Mouse (Mus musculus): Measurements from ENCODE around the gene Pank4.
A peak's percentile ranks its signal among the peaks of the same experiment; 100 is the strongest.

Gene Pank4

DNA sequence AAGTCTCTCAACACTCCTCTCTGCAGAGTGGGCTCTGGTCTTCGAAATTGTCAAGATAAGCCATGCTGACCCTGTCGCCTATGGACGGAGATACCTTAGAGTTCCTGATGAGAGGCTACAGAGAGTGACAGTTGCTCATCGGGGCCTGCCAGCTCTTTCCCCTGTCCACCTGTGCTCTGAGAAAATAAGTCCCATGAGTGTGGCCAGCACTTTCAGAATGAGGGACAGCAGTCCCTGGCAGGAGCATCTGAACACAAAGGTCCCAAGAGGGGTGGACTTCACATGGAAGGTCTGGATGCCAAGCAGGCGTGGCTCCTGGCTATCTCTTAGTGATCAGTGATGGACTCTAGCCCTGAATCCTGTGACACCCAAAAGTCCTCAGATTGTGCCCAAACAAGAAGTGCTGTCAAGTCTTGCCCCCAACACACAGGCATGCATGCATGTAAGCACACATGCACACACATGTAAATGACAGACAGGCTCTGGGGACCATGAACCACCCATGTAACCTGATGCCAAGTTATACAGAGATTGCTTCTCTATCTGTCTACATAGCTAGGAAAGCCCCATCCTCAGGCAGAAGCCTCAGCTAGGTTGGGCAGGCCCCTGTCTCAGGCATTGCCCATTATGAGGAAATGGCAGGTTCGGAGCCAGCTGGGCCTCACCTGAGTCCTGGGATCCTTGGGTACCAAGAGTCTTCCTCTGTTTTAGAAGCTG, 20.4 kb upstream of the Pank4 start:
- DNase-seq (ENCODE audit: low spot score in 2 of 2) = no peak

DNA sequence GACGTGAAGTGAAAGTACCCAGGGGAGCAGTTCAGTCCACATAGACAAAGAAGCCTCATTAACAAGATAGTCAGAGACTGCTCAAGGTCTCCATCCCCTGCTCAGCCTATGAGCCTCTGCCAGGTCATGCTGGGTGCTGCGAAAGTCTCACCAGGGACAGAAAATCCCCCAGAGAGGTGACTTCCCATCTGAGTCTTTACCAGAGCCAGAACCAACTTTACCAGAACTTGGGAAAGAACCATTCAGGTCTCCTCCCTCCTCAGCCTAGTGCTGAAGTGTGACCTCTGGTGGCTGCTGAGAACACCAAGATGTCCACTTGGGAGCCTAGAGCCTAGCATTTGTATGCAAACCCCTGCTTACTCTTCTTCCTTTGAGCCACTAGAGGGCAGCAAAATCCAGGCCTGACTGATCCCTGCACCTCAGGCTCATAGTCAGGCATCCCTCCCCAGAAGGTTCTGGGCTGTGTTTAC, 19.8 kb upstream of the Pank4 start:
- DNase-seq (ENCODE audit: low spot score in 2 of 2) = peak; percentile 66 to 85

DNA sequence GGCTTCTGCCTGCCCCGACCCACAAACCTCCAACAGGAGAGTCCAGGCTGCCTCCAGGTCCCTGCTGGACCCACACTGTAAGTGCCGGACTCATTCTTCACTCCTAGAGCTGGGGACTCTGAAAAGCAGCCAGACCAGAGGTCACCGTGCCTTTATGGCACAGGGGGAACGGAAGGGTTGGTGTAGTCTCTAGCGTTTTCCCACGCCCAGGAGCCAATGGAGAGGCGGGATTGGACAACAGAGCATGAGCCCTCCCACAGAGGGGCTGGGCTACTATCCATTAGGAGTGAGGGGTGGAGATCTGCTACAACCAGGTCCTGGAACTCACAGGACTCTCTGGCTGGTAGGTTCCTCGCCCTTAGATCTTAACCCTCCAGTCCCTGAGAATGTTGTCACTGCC, 17.6 kb upstream of the Pank4 start:
- peak in 1 of 2 experiments; percentile 59 for DNase-seq (ENCODE audit: low spot score in 2 of 2)

DNA sequence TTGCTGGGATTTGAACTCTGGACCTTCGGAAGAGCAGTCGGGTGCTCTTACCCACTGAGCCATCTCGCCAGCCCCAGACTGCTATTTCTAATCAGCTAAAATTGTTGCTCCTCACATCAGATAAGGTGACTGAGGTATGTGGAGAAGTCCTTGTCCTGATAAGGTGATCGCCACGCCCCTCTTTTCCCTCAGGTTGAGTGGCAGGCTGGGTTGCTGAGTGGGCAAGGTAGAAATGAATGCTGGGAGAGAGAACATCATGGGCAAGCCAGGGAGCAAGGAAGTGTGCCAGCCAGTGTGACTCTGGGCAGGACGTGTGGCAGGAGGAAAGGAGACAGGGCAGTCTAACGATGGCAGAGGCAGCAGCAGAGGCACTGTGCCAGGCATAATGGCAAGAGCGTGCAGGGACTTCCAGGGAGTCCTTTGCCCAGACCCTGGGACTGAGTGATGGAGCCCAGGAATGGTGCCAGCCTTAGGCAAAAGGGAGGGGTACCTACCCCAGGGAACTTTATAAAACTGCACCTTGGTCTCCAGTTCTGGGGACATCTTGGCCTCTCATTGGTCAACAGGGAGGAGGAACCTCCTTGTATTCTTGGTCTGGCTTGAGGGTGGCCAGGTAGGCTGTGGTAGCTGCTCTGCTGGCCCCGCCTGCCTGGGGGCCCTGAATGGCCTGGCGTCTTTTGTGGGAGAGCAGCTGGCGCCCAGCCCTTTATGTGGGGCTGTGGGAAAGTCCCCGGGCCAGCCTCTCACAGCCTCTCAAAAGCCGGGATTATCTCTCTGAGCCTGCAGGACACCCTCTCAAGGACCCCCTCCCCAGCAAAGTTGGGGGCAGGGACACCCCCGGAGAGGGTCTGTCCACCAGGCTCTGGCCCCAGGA, 15.6 kb upstream of the Pank4 start:
- no peak for DNase-seq (ENCODE audit: low spot score in 2 of 2)

DNA sequence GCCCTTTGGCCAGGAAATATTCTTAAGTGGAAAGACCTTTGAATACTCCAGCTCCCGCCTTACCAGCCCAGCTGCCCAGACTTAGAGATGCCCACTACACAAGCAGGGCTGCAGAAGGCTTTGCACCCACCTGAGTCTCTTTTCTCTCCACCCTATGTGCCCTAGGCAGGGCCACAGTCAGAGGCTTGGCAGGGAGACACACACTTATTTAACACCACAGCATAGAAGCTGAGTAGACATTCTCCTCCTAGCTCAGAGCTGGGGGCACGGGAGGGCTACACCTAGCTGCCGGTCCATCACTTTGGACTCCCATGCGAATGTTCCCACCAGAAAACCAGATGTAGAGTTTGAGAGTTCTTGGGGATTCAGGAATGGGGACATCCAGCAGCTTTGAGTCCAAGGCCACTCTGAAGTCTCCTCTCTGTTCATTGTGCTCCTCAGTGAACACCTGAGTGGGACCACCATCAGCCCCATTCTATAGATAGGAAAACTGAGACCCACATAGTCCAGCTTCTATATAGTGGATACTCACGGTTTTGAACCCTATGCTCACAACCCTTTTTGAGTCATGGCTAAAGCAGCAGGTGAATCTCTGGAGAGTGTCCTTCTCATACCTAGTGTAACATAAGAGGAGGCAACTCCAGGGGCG, 14.9 kb upstream of the Pank4 start:
- no peak for DNase-seq (ENCODE audit: low spot score in 2 of 2)

DNA sequence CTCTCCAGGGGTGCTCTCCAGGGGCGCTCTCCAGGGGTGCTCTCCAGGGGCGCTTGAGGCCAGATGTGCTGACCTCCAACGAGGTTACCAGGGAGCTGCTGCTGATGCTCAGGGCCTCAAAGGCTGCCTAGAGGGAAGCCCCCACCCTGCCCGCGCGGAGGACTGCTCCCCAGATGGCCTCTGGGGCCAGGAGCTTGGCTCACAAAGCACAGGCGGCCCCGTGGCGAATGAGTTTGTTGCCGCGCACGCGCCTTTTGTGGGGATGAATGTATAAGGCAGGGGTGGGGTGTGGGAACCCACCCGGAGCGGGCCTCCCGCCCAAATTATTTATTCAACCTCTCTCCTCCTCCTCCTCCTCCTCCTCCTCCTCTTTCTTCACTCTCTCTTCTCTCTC, 14.3 kb upstream of the Pank4 start:
- no peak for DNase-seq (ENCODE audit: low spot score in 2 of 2)

DNA sequence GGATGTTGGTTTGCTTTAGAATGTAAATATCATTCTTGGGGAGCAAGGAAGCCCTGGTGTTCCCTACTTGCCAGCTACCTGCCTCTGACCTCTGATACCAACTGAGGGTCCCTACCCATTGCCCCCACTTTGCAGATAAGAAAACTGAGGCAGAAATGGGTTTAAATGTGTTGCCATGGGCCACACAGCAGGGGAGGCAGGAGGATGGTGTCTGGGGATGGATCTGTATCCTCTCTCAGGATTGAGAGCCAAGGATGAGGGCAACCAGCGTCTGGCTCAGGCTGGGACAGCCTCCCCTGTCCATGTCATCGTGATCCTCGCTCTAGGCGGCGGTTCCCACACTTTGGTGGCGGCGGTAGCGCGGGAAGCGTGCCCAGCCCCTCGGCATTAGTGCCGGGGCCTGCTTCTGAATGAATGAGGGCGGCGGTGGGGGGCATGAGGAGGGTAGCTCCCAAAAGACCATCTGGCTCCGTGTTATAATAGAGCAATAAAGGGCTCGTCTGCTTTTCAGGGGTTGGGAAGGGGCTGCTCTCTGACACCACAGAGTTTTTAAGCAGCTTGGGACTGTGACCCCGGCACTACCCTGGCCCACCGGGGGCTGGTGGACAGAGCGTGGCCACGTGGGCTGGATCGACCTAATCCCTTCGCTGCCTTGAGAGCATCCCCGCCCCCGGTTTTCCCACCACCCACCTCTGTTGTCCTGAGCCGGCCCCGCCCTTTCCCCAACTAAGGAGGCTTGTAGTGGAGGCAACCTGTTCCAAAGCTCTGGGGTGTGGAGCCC, 11.3 kb upstream of the Pank4 start:
- no peak for DNase-seq (ENCODE audit: low spot score in 2 of 2)

DNA sequence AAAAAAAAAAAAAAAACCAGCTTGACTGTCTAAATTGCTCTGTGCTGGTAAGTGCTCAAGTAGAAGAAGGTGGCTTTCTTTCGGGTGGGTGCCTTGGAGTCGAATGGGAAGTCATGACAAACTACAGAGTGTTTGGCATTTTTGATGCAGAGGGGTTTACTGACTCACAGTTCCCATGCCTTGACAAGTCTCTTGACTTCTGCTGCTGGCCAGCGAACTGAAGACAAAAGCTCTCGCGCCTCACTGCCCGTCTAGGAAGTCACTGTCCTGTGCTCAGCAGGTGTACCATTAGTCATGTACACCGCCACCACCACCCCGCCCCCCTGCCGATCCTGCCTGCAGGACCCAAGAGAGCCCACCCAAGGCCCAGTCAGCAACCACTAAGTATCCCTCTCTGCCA, 7.3 kb upstream of the Pank4 start:
- no peak for DNase-seq (ENCODE audit: low spot score in 2 of 2)

DNA sequence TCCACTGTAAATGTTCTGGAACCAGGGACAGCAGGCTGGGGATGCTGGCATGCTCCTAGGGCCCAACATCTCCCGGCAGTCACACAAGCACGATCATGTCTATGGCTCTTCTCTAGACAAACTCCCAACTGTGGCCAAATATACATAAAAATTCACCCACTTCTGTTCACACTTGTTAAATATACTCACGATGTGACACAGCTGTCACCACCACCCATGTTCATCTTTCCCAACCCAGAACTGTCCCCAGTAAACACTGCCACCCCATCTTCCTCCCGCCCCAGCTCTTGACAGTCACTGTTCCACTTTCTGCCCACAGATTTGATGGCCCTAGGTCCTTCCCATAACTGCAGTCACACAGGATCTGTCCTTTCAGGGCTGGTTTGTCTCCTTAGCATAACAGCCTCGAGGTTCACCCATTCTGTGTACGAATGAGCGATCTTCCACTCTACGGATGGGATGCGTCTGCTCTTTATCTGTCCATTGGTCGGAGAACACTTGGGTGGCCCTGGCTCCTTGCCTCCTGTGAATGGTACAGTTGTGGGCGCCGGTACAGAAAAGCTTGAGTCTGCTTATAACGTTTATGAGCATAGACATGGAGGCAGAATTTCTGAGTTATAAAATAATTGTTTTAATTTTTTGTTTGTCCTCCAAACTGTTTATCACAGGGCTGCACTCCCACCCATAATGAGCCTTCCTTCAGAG, 6.5 kb upstream of the Pank4 start:
- peak in 1 of 2 experiments; percentile 71 for DNase-seq (ENCODE audit: low spot score in 2 of 2)

DNA sequence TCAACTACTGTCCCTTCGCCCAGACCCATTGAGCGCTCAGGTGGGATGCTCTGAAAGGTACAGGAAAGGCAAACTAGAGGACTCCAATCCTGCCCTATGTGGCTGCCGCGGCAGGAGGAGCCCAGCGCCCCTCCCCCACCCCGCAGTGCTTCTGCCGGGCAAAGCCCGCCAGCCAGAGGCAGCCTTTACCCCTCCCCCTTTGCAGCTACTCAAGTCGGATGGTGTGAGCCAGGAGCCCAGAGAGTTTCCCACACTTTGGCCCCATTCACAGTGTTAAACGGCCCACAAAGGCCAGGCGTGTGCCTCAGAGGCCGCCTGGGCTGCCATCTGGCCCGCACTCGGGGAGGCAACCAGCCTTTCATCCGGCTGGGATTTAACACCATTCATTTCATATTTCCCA, 5.8 kb upstream of the Pank4 start:
- DNase-seq (ENCODE audit: low spot score in 2 of 2) = peak in 1 of 2 experiments; percentile 52

DNA sequence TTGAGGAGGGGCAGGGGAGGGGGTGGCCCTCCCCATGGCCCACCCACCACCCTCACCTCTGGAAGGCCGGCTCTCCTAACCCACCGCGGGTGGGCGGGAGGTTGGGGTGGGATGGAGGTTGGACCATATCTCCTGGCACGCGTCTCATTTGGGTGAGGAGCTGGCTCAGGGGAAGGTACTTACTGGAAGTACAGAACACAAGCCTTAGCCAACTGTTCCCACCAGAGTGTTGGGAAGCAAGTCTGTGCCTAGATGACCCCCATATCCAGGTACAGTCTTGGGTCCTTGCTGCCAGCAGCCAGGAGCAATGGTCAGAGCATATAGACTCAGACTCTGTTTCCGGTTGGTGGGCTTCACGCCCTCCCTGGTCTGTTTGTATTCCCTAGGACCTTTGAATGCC, 5.3 kb upstream of the Pank4 start:
- no peak for DNase-seq (ENCODE audit: low spot score in 2 of 2)

DNA sequence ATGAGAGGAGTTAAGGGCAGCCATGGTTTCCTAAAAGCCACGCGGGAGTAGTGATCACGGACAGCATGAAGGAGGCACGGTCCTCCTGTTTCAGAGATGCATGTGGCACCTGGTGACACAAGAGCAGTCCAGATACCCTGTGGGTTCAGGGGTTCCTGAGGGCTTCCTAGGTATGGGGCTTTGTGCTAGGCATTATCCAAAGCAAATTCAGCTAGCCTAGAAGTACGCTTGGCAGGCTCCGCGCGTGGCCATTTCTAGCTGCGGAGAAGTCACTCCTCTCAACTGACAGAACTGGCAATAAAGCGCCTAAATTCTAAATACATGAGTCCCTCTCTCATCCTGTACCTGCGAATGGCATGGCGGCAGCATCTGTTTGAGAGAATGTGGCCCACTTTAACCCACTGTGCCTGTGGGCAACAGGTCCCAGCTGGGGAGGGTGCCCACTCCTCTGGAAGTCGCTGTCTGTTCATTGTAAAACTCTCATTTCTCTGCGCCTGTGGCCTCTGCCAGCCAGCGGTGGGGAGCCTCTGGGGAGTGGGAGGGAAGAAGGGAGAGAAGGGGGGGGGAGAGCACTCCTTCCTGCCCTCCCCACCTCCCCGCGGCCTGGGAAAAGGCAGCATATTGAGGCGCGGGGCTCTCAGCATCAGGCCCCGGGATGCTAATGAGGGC, 3.8 kb upstream of the Pank4 start:
- no peak for DNase-seq (ENCODE audit: low spot score in 2 of 2)

DNA sequence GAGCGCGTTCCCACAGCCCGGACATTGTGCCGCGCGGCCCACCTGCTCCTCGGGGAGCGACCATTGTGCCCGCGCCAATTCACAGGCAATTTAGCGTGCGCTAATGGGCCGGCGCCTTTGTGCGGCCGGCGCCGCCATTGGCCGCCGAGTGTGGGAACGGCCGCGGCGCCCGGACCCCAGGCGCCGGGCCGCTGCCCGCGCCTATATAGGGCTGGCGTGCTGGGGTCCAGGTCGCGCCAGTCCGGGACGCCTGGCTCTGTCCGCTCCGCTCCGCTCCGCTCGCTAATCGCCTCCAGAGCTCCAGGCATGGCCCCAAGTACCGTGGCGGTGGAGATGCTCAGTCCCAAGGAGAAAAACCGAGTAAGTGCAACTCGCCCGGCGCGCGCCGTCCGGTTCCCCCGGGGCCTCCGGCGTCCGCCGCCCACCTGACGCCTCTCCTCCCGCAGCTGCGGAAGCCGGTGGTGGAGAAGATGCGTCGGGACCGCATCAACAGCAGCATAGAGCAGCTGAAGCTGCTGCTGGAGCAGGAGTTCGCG, 3.2 kb upstream of the Pank4 start, which contains the start of gene Hes5:
Gene Hes5, plus strand, starts transcription at position 234 of the 536 bp plus-strand sequence.
- peak in 1 of 2 experiments; percentile 61 for DNase-seq (ENCODE audit: low spot score in 2 of 2)

DNA sequence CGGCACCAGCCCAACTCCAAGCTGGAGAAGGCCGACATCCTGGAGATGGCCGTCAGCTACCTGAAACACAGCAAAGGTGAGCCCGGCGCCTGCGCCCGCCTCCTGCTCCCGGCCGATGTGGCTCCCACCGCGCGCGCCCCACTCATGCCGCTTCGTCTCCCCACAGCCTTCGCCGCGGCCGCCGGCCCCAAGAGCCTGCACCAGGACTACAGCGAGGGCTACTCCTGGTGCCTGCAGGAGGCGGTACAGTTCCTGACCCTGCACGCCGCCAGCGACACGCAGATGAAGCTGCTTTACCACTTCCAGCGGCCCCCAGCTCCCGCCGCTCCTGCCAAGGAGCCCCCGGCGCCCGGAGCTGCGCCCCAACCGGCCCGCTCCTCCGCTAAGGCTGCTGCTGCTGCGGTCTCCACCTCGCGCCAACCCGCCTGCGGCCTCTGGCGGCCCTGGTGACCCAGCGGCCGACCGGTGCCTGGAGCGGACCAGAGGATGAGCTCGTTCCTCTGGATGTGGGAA, 2.6 kb upstream of the Pank4 start:
- DNase-seq (ENCODE audit: low spot score in 2 of 2) = no peak

DNA sequence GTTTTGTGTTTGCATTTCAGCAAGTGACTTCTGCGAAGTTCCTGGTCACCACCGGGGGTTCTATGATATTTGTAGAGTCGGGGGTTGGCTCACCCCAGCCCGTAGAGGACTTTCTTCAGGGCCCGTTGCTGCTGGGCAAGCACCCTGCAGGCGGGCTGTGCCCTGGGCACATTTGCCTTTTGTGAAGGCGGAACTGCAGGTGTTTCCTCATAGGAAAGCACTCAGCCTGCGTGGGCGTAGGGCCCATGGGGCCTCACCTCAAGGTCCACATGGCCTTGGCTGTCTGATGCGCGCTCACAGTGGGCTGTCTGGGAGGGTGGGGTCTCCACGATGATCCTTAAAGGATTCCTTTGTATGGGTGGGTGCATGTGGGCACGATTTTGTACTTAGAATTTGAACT, 2.0 kb upstream of the Pank4 start:
- no peak for DNase-seq (ENCODE audit: low spot score in 2 of 2)

DNA sequence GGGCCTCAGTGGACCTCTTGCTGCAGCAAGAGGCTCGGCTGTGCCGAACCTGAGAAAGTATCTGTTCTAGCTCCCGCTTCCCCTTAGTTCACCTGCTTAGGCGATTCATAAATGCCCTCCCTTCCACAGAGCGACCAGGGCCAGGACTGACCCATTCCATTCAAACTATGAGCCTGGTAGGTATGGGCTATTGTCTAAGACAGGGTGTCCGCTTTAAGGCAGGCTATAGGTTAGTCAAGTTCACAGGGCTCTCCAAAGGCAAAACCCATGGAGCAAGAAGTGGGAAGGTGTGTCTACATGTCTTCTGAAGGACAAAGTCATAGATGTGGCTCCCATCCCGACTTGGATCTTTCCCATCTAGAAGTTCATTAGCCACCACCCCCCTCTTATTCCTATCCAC, 1.2 kb upstream of the Pank4 start:
- DNase-seq (ENCODE audit: low spot score in 2 of 2) = no peak

DNA sequence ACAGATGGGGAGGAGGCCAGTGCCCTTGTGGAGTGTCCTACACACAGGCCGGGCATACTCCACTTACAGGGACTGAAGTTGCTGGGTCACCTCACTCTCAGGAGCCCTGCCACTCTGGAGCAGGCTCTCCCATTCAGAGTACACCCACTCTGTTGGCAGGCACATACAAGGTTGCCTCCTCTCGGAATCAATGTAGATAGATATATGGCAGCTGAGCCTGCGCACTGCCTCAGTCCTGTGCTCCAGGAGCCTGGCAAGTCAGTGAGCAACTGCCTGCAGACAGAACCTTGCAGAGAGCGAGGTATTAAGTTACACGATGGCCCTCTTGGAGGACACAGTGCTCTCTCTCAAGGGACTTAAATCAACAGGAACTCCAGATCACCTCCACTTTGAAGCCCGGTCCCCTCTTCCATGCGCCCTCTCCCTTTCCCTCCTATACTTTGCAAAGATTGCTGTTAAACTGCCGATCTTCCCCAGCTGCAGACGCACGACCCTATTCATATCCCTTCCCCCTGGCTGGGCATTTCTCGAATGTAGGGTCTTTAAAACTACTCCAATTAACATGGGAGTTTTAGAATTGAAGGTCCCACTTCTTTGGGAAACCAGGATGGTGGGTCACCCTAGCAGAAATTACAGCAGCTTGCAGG, 610 bp upstream of the Pank4 start:
- DNase-seq (ENCODE audit: low spot score in 2 of 2) = peak in 1 of 2 experiments; percentile 57

DNA sequence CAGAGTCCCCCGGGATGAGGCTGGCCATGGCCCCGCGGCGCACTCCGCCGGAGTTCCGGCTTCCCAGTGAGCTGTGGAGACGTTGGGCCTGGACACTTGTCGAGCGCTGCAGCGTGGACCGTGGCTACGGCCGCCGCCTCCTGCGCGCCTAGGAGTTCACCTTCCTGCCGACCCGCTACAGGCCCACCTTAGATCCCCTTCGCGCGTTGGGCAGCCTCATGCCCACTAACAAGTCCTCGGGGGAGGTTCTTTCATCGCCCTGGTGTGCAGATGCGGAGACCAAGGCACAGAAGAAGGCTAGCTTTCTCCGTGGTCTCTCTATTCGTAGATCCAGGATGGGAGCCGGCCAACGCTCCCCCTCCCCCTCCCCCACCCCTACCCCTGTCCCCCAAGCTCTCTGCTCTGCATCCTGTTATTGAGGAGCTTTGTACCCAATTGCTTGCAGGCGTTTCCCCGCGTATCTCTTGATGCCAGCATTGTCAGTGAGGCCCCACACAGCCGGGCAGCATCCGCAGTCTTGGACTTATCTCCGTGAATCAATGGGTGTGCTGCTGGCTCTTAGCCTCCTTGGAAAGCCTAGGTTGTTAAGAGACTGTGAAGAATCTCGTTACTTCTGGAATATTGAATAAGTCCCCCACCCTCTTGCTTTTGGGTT, 785 bp downstream of the Pank4 start:
- no peak for DNase-seq (ENCODE audit: low spot score in 2 of 2)

DNA sequence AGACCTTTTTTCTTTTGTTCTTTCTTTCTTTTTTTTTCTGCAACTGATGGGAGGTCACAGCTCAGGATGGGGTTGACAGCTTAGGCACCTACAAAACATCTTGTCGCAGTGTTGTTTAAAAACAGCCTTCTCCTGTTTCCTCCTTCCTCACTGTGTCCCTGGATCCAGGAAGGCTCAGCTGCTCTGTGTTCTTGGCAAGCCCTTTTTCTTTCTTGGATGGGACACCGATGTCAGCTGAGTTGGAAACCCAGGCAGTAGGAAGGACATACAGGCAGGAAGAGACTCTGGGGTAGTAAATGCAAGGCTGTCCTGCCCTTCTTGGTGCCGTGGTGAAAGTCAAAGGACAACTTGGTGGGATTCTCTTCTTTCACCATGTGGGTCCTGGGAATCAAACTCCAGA, 1.9 kb downstream of the Pank4 start:
- DNase-seq (ENCODE audit: low spot score in 2 of 2) = no peak

Measured in left cerebral cortex, adult 9 months (tissue).